Comparison of ENCODE assay signal across 12 mouse cellular contexts in genomic region chr16:16225828-16226227, GRCm38 (mm10). TPM values are rescaled to one million over a fixed set of nuclear protein-coding genes. Genes with fewer than 3 reads are reported as not detected.
A peak's percentile ranks its signal among the peaks of the same experiment; 100 is the strongest.
DNase-seq lines count a peak whose midpoint lies in the region; ATAC-seq lines count a peak whose summit lies in the region.
"Had no signal": no experiment of that assay in that cellular context is flagged by ENCODE, and none has a peak within 500 bp of the region (broad histone marks: within the 10 kb centered on the region; RNA-seq: fewer than 3 reads in every experiment).

No protein-coding gene starts in this region.

- no peaks in the 10 kb centered on the region for H3K9me3 ChIP-seq in heart, embryonic 10.5 days
- H3K9me3 ChIP-seq in hindbrain, embryonic 16.5 days (ENCODE audit: control insufficient read depth, low read length): no peaks in the 10 kb centered on the region
- H3K9me3 ChIP-seq: neural tube, embryonic 13.5 days had no signal

- no peak for DNase-seq in heart, embryonic 10.5 days (ENCODE audit: low spot score)
- DNase-seq in heart, adult 18-20 months: no peak
- DNase-seq in 3134 (ENCODE audit: extremely low read depth, insufficient read length, low spot score) (peak; percentile 18), ZHBTc4 (ENCODE audit: low read depth, low spot score) (peak; percentile 18)
- no peak for DNase-seq in adrenal gland, adult 18-20 months (ENCODE audit: low spot score in 2 of 2)
- no peak for DNase-seq in kidney, postnatal 10 days
- DNase-seq: adrenal gland, postnatal 14 days; kidney, adult 11 months; liver had no signal

- H3K27me3 ChIP-seq in heart, embryonic 10.5 days (ENCODE audit: insufficient read depth, poor library complexity, severe bottlenecking): no peaks in the 10 kb centered on the region
- no peaks in the 10 kb centered on the region for H3K27me3 ChIP-seq in hindbrain, embryonic 16.5 days (replicated peaks; ENCODE audit: control insufficient read depth, insufficient read depth, low read length)
- H3K27me3 ChIP-seq: neural tube, embryonic 13.5 days had no signal

- ATAC-seq in hindbrain, embryonic 16.5 days: no peak
- no peak for ATAC-seq in megakaryocyte, adult 5-6 weeks (ENCODE audit: poor library complexity, severe bottlenecking)

- peaks cover 37% of the 10 kb centered on the region for H3K36me3 ChIP-seq in heart, embryonic 10.5 days
- no peaks in the 10 kb centered on the region for H3K36me3 ChIP-seq in hindbrain, embryonic 16.5 days (ENCODE audit: control insufficient read depth, insufficient read depth, low read length)
- H3K36me3 ChIP-seq: neural tube, embryonic 13.5 days had no signal

- H3K4me3 ChIP-seq in heart, embryonic 10.5 days: no peak overlapping the region
- no peak overlapping the region for H3K4me3 ChIP-seq in hindbrain, embryonic 16.5 days (ENCODE audit: low read length)
- H3K4me3 ChIP-seq: neural tube, embryonic 13.5 days had no signal

- peak overlapping the region; percentile 56; the same call in 1 of the 2 replicates for H3K27ac ChIP-seq in heart, embryonic 10.5 days
- no peak overlapping the region for H3K27ac ChIP-seq in hindbrain, embryonic 16.5 days (ENCODE audit: low read depth, low read length)
- H3K27ac ChIP-seq: neural tube, embryonic 13.5 days had no signal

- H3K4me2 ChIP-seq in hindbrain, embryonic 16.5 days (ENCODE audit: low read length): peak overlapping the region; percentile 33; the same call in 1 of the 2 replicates
- H3K4me2 ChIP-seq: neural tube, embryonic 13.5 days had no signal

- 91% methylated on average over 22 of the region's 22 CpGs for WGBS in heart, embryonic 10.5 days
- 89% methylated on average over 22 of the region's 22 CpGs for WGBS in hindbrain, embryonic 16.5 days

- H3K4me1 ChIP-seq in heart, embryonic 10.5 days: peaks cover 43% of the 10 kb centered on the region
- H3K4me1 ChIP-seq in hindbrain, embryonic 16.5 days (ENCODE audit: control insufficient read depth, insufficient read depth, low read depth, low read length): no peaks in the 10 kb centered on the region

- H3K9ac ChIP-seq in hindbrain, embryonic 16.5 days (ENCODE audit: low read depth, low read length): no peak overlapping the region
- H3K9ac ChIP-seq: neural tube, embryonic 13.5 days had no signal

RNA-seq across cellular contexts. Expression of gene Pkp2, which starts 12.7 kb away (rescaled TPM):
- polyA plus RNA-seq in heart, embryonic 10.5 days (2016; fragmentation: Nextera tagmentation; extraction: Ambion mirVana): 66.8 and 109 TPM in 2 replicates
- 100 to 1,000 TPM; 139 to 143 TPM for total RNA-seq in heart, adult 18-20 months (2021)
- polyA plus RNA-seq in hindbrain, embryonic 16.5 days (2015; fragmentation: Nextera tagmentation; extraction: Ambion mirVana): 1.6 and 1.8 TPM in 2 replicates
- 10 to 100 TPM in 1 of 2 experiments, 1 to 10 TPM in 1; 4.0 to 10.9 TPM for total RNA-seq in adrenal gland, adult 18-20 months (2021)
- total RNA-seq in megakaryocyte, adult 5-6 weeks (2015): 0.07 TPM in 1 of 2 replicates, not detected in the other
- total RNA-seq in megakaryocyte, adult 5-6 weeks (2017): 0.12 TPM in 1 of 2 replicates, not detected in the other

Comparison
In these comparisons a context has a peak if more than half of its experiments do, and no peak if none do; other contexts are left out.
1. DNase-seq: peak in 3134 (single experiment) and ZHBTc4 (single experiment); none in heart, embryonic 10.5 days (single experiment), heart, adult 18-20 months (0 of 2), adrenal gland, adult 18-20 months (0 of 2) and kidney, postnatal 10 days (single experiment).
2. RNA of gene Pkp2, which starts 12.7 kb away (total RNA-seq): 139 to 143 TPM in heart, adult 18-20 months; 4.0 to 10.9 TPM in adrenal gland, adult 18-20 months and 0.07 to 0.12 TPM in megakaryocyte, adult 5-6 weeks; every median in the first group is over 10 times any median in the second.